Mouse (Mus musculus): ENCODE data around the gene Dusp5.
"Not testable (repeated sequence)": the region's sequence is repeated elsewhere in the genome, so short reads cannot be mapped to it uniquely, and the experiment has no call there.

Gene Dusp5

DNA sequence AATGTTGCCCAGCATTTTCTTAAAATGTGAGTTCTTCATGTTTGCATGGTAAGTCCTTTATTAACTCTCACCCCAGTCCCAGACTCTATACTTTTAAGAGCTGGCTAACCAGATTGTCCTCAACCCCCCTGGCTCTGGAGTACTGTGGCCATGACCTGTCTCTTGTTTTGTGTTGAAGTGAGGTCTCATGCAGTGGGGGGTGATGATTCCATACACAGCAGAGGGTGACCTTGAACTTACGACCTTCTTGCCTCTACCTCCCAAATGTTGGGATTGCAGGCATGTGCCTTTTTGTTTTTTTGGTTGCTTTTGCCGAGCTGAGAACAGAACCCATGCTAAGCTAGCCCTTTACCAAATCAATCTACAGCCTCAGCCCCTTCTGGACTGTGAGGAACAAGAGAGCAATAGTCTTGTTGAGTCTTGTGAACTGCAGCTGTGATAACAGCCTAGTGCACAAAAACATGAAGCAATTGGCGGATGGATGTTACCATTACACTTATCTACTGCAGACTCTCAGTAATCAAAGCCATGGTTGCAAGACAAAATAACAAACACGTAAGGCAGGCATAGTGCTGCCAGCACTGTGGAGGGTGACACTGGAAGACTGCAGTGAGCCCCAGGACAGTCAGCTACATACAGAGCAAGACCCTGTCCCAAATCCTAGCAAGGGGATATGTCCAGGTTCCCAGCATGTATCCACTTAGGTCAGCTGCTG lies 46.5 kb downstream of the Dusp5 start:
- no peak for DNase-seq (ENCODE audit: extremely low spot score, low spot score)

GRCm38 (mm10) chr19:53576061-53576460 lies 47.2 kb downstream of the Dusp5 start:
- DNase-seq (ENCODE audit: extremely low spot score, low spot score): no peak

GRCm38 (mm10) chr19:53577025-53577800 lies 48.3 kb downstream of the Dusp5 start:
- DNase-seq (ENCODE audit: extremely low spot score, low spot score): no peak

DNA sequence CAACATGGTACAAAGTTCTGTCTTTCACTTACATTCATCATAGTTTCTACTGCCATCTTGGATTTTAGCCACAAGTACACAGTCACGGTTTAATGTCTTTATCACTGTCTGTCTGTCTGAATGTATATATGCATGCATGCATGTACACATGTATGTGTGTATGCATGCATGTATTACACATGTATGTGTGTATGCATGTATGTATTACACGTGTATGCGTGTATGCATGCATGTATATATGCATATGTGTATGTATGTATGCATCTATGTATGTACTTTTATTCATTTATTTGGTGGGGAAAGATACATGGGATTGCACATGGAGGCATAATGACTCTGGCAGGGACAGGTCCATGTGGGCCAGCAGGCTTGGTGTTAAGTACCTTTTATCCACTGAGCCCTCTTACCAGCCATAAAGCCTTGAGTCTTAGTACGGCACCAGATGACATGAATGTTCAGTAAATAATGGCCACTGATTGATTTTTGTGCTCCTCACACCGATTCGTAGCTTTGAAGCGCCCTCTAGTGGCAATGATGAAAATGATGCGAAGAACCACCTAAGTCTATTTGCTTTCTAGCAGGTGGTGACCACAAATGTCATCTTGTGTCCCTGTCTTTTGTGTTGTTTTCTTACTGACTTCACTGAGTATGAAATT lies 49.8 kb downstream of the Dusp5 start:
- peak; percentile 68 for DNase-seq (ENCODE audit: extremely low spot score, low spot score)

- DNase-seq (ENCODE audit: extremely low spot score, low spot score): peak; percentile 8
Measured at GRCm38 (mm10) chr19:53580271-53580670, 51.4 kb downstream of the Dusp5 start.

- DNase-seq (ENCODE audit: extremely low spot score, low spot score): peak; percentile 6
Measured at GRCm38 (mm10) chr19:53587686-53588085, 58.8 kb downstream of the Dusp5 start.

DNA sequence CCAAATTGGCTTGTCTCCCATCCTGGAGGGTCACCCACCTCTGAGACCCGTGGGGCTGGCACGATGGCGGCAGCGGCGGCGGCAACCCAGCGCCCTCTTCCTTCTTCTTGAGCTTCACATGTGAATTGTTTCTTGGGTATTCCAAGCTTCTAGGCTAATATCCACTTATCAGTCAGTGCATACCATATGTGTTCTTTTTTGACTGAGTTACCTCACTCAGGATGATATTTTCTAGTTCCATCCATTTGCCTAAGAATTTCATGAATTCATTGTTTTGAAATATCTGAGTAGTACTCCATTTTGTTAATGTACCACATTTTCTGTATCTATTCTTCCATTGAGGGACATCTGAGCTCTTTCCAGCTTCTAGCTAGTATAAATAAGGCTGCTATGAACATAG lies 60.1 kb downstream of the Dusp5 start, which contains the start of gene Nutf2-ps1:
TSS of gene Nutf2-ps1 (minus strand) at position 101 of the 400 bp plus-strand sequence.
- not testable (repeated sequence) for DNase-seq (ENCODE audit: extremely low spot score, low spot score)

All from neural tube, embryonic 10.5 days (tissue).